Mouse (Mus musculus) E14TG2a.4 (cell line): ENCODE measurements around the gene Hdac9.
"Not testable (repeated sequence)": the region's sequence is repeated elsewhere in the genome, so short reads cannot be mapped to it uniquely, and the experiment has no call there.

Experiments used
- H3K27me3 ChIP-seq: 2 replicates; pipeline ENCODE4 v1.6.1; 2014; ENCODE audit warnings: low read length, control low read depth; ENCODE audit not compliant: insufficient read depth
- H3K36me3 ChIP-seq: 2 replicates; pipeline ENCODE4 v1.6.1; 2014; ENCODE audit warnings: low read length, control low read depth; ENCODE audit not compliant: insufficient read depth
- H3K4me1 ChIP-seq: replicated peaks from 2 replicates; pipeline ENCODE4 v1.6.1; 2014; ENCODE audit warnings: low read depth, low read length, control low read depth
- H3K4me3 ChIP-seq: replicated peaks from 2 replicates; pipeline ENCODE4 v1.5.1; 2014; ENCODE audit warnings: mild to moderate bottlenecking, low read length
- H3K9me3 ChIP-seq: 2 replicates; pipeline ENCODE4 v1.6.1; 2014; ENCODE audit warnings: low read length, control low read depth
- CTCF ChIP-seq: conservative IDR thresholded peaks from 2 replicates; pipeline ENCODE4 v1.5.1; 2014; ENCODE audit warnings: low read length
- NANOG ChIP-seq: IDR thresholded peaks from 2 replicates; pipeline ENCODE4 v1.6.1; 2014; ENCODE audit warnings: borderline replicate concordance, low read length, mixed read lengths
- POU5F1 ChIP-seq: IDR thresholded peaks from 2 replicates; pipeline ENCODE4 v1.6.1; 2014; ENCODE audit warnings: low read length, borderline replicate concordance

Hdac9 gene

DNA sequence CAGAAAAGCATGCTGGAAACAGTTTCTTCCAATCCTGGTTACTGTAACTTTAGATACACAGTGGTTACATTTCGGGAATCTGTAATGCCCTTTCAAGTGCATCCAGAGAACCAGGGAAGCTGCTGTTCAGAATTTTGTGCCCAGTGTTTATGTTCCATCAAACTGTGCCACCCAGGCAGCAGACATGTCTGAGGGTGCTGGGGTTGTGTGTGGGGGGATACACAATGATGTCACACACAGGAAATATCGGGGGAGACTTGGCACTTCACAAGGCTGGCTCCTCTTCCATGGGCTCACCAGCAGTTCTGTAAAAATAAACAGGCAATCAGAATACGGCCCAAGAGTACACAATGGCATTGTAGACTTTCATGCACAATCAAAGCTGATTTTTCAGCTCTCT lies 864.9 kb downstream of the Hdac9 start:
- H3K9me3 ChIP-seq = no peaks in the 10 kb centered on the region
- H3K4me1 ChIP-seq = no peaks in the 10 kb centered on the region
- no peaks in the 10 kb centered on the region for H3K36me3 ChIP-seq
- no peak for TF ChIP-seq NANOG
- TF ChIP-seq CTCF = no peak
- TF ChIP-seq POU5F1 = no peak
- no peaks in the 10 kb centered on the region for H3K27me3 ChIP-seq
- no peak overlapping the region for H3K4me3 ChIP-seq

DNA sequence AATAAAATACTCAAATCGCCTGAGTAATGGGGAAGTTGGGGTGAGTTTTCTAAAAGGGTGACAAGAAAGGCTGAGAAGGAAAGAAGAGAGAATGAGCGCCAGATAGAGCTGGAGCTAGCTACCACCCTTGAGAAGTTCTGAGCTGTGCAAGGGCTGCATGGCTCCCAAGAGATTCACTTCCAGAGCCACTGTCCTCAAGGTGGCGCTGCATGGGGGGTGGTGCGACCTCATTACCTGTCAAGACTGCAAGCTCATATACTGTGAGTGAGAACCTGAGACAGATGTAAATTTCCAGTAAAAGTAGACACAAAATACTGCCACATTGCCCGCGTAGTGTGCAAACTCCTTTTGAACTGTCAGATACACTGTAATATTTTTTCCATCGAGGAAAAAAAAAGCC lies 865.8 kb downstream of the Hdac9 start:
- H3K36me3 ChIP-seq = no peaks in the 10 kb centered on the region

DNA sequence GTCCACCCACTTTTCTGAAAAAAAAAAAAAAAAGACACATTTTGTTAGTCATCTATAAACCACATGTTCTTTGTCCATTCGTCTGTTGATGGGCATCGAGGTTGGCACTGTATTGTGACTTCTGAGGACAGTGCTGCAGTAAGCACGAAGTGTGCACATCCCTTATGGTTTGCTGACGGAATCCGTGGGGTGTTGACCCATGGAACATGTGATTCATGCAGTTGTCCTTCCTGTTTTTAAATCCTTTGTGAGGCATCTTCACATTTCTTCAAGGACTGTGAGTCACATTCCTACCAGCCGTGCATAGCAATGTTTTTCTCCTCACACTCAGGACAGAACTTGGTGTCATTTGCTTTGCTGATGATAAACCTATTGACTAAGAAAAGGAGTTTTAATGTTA lies 875.9 kb downstream of the Hdac9 start:
- H3K9me3 ChIP-seq = no peaks in the 10 kb centered on the region
- TF ChIP-seq CTCF = no peak
- TF ChIP-seq POU5F1 = no peak
- TF ChIP-seq NANOG = no peak
- H3K4me3 ChIP-seq = no peak overlapping the region
- no peaks in the 10 kb centered on the region for H3K4me1 ChIP-seq
- H3K27me3 ChIP-seq = no peaks in the 10 kb centered on the region
- no peaks in the 10 kb centered on the region for H3K36me3 ChIP-seq

More for the DNA sequence above, 865.8 kb downstream of the Hdac9 start:
- no peaks in the 10 kb centered on the region for H3K4me1 ChIP-seq
- no peaks in the 10 kb centered on the region for H3K9me3 ChIP-seq
- no peaks in the 10 kb centered on the region for H3K27me3 ChIP-seq
- no peak overlapping the region for H3K4me3 ChIP-seq
- TF ChIP-seq CTCF (peak; percentile 52), POU5F1 (no peak)

DNA sequence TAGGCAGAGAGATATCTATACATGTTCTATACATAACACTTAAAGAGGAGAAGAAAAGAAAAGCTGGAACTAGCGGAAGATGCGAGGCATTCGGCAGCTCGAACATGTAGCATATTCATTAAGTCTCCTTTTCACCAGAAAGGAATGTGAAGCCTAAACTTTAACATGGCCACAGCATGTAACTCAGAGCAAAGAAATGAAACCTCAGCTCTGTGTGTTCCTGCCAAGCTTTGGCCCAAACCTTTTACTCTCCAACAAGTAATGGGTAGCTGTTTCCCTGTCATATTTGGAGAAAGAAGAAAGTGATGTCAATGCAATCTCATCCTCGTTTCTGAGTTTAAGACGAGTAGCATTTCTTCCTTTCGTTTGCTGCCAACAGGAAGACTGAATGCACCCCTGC lies 876.8 kb downstream of the Hdac9 start:
- no peaks in the 10 kb centered on the region for H3K27me3 ChIP-seq
- TF ChIP-seq CTCF (no peak), POU5F1 (no peak), NANOG (no peak)
- no peak overlapping the region for H3K4me3 ChIP-seq
- no peaks in the 10 kb centered on the region for H3K36me3 ChIP-seq
- no peaks in the 10 kb centered on the region for H3K4me1 ChIP-seq
- no peaks in the 10 kb centered on the region for H3K9me3 ChIP-seq

DNA sequence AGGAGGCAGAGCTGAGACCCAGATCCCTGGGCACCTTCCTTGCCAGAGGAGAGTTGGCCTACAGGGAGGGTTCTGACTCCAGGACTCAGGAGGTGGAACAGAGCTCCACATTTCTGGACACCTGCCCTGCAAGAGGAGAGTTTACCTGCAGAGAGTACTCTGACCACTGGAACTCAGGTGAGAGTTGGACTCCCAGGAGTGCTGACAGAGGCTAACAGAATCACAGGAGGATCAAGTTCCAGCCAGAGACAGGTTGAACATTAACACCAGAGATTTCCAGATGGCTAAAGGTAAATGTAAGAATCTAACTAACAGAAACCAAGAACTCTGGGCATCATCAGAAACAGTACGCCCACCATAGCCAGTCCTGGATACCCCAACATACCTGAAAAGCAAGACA lies 907.1 kb downstream of the Hdac9 start:
- not testable (repeated sequence) for H3K36me3 ChIP-seq, H3K4me1 ChIP-seq, H3K27me3 ChIP-seq, H3K4me3 ChIP-seq
- H3K9me3 ChIP-seq = peaks cover 12% of the 10 kb centered on the region; the same call in 1 of the 2 replicates
